Mouse (Mus musculus): ENCODE measurements around the gene Lrrc28. TPM values are rescaled to one million over a fixed set of nuclear protein-coding genes. Genes with fewer than 3 reads are reported as not detected.

Gene Lrrc28
- polyA plus RNA-seq, 1 experiment from 2014 or later: 26.3 TPM

- no peaks in the 10 kb centered on the region for H3K9me3 ChIP-seq (ENCODE audit: control insufficient read depth, low read length)
- H3K9ac ChIP-seq (ENCODE audit: low read depth, low read length): no peak overlapping the region
- H3K4me1 ChIP-seq (replicated peaks; ENCODE audit: control insufficient read depth, insufficient read depth, low read length): no peaks in the 10 kb centered on the region; the same call in 1 of the 2 replicates
- H3K4me3 ChIP-seq (ENCODE audit: low read depth, low read length): no peak overlapping the region
- no peaks in the 10 kb centered on the region for H3K27me3 ChIP-seq (ENCODE audit: control insufficient read depth, insufficient read depth, low read length)
- no peak overlapping the region for H3K4me2 ChIP-seq (replicated peaks; ENCODE audit: low read depth, low read length)
- no peaks in the 10 kb centered on the region for H3K36me3 ChIP-seq (ENCODE audit: control insufficient read depth, insufficient read depth, low read length)
- H3K27ac ChIP-seq (ENCODE audit: low read depth, low read length): no peak overlapping the region
- no peak for ATAC-seq (ENCODE audit: low FRiP score)
- 75% methylated on average over 9 of the region's 9 CpGs for WGBS
- DNase-seq (ENCODE audit: low spot score): no peak
Observed at GRCm38 (mm10) chr7:67493795-67494687, 151.0 kb downstream of the Lrrc28 start.

GRCm38 (mm10) chr7:67487889-67488411, 157.1 kb downstream of the Lrrc28 start:
- H3K36me3 ChIP-seq (ENCODE audit: control insufficient read depth, insufficient read depth, low read length): no peaks in the 10 kb centered on the region
- ATAC-seq (ENCODE audit: low FRiP score) (no peak), DNase-seq (ENCODE audit: low spot score) (no peak)
- no peak overlapping the region for H3K27ac ChIP-seq (ENCODE audit: low read depth, low read length)
- H3K9ac ChIP-seq (ENCODE audit: low read depth, low read length): no peak overlapping the region
- H3K4me3 ChIP-seq (ENCODE audit: low read depth, low read length): no peak overlapping the region
- H3K4me2 ChIP-seq (replicated peaks; ENCODE audit: low read depth, low read length): no peak overlapping the region
- H3K4me1 ChIP-seq (replicated peaks; ENCODE audit: control insufficient read depth, insufficient read depth, low read length): no peaks in the 10 kb centered on the region; the same call in 1 of the 2 replicates
- 83% methylated on average over 10 of the region's 10 CpGs for WGBS
- H3K27me3 ChIP-seq (ENCODE audit: control insufficient read depth, insufficient read depth, low read length): no peaks in the 10 kb centered on the region
- no peaks in the 10 kb centered on the region for H3K9me3 ChIP-seq (ENCODE audit: control insufficient read depth, low read length)

GRCm38 (mm10) chr7:67486925-67487760, 157.9 kb downstream of the Lrrc28 start:
- no peak overlapping the region for H3K27ac ChIP-seq (ENCODE audit: low read depth, low read length)
- 79% methylated on average over 15 of the region's 15 CpGs for WGBS

GRCm38 (mm10) chr7:67486417-67486816, 158.7 kb downstream of the Lrrc28 start:
- H3K27me3 ChIP-seq (ENCODE audit: control insufficient read depth, insufficient read depth, low read length): no peaks in the 10 kb centered on the region
- H3K36me3 ChIP-seq (ENCODE audit: control insufficient read depth, insufficient read depth, low read length): no peaks in the 10 kb centered on the region
- no peaks in the 10 kb centered on the region for H3K9me3 ChIP-seq (ENCODE audit: control insufficient read depth, low read length)
- DNase-seq (ENCODE audit: low spot score): no peak
- H3K4me2 ChIP-seq (replicated peaks; ENCODE audit: low read depth, low read length): no peak overlapping the region
- H3K27ac ChIP-seq (ENCODE audit: low read depth, low read length): no peak overlapping the region
- 86% methylated on average over 5 of the region's 5 CpGs for WGBS
- no peak overlapping the region for H3K9ac ChIP-seq (ENCODE audit: low read depth, low read length)
- ATAC-seq (ENCODE audit: low FRiP score): no peak
- no peak overlapping the region for H3K4me3 ChIP-seq (ENCODE audit: low read depth, low read length)
- no peaks in the 10 kb centered on the region; the same call in 1 of the 2 replicates for H3K4me1 ChIP-seq (replicated peaks; ENCODE audit: control insufficient read depth, insufficient read depth, low read length)

More at GRCm38 (mm10) chr7:67486925-67487760, 157.9 kb downstream of the Lrrc28 start:
- DNase-seq (ENCODE audit: low spot score) (no peak), ATAC-seq (ENCODE audit: low FRiP score) (no peak)
- Histone ChIP-seq H3K4me3 (ENCODE audit: low read depth, low read length) (no peak overlapping the region), H3K27me3 (ENCODE audit: control insufficient read depth, insufficient read depth, low read length) (no peaks in the 10 kb centered on the region), H3K9ac (ENCODE audit: low read depth, low read length) (no peak overlapping the region), H3K4me2 (replicated peaks; ENCODE audit: low read depth, low read length) (no peak overlapping the region), H3K36me3 (ENCODE audit: control insufficient read depth, insufficient read depth, low read length) (no peaks in the 10 kb centered on the region), H3K4me1 (replicated peaks; ENCODE audit: control insufficient read depth, insufficient read depth, low read length) (no peaks in the 10 kb centered on the region; the same call in 1 of the 2 replicates), H3K9me3 (ENCODE audit: control insufficient read depth, low read length) (no peaks in the 10 kb centered on the region)

- 84% methylated on average over 4 of the region's 4 CpGs for WGBS
- ATAC-seq (ENCODE audit: low FRiP score) (no peak), DNase-seq (ENCODE audit: low spot score) (no peak)
- H3K36me3 ChIP-seq (ENCODE audit: control insufficient read depth, insufficient read depth, low read length): no peaks in the 10 kb centered on the region
- H3K9me3 ChIP-seq (ENCODE audit: control insufficient read depth, low read length): no peaks in the 10 kb centered on the region
- H3K4me2 ChIP-seq (replicated peaks; ENCODE audit: low read depth, low read length): no peak overlapping the region
- H3K27ac ChIP-seq (ENCODE audit: low read depth, low read length): no peak overlapping the region
- H3K4me3 ChIP-seq (ENCODE audit: low read depth, low read length): no peak overlapping the region
- H3K27me3 ChIP-seq (ENCODE audit: control insufficient read depth, insufficient read depth, low read length): no peaks in the 10 kb centered on the region
- H3K9ac ChIP-seq (ENCODE audit: low read depth, low read length): no peak overlapping the region
- H3K4me1 ChIP-seq (replicated peaks; ENCODE audit: control insufficient read depth, insufficient read depth, low read length): peaks cover 3% of the 10 kb centered on the region; the same call in 1 of the 2 replicates
Observed at GRCm38 (mm10) chr7:67483698-67484097, 161.4 kb downstream of the Lrrc28 start.

DNA sequence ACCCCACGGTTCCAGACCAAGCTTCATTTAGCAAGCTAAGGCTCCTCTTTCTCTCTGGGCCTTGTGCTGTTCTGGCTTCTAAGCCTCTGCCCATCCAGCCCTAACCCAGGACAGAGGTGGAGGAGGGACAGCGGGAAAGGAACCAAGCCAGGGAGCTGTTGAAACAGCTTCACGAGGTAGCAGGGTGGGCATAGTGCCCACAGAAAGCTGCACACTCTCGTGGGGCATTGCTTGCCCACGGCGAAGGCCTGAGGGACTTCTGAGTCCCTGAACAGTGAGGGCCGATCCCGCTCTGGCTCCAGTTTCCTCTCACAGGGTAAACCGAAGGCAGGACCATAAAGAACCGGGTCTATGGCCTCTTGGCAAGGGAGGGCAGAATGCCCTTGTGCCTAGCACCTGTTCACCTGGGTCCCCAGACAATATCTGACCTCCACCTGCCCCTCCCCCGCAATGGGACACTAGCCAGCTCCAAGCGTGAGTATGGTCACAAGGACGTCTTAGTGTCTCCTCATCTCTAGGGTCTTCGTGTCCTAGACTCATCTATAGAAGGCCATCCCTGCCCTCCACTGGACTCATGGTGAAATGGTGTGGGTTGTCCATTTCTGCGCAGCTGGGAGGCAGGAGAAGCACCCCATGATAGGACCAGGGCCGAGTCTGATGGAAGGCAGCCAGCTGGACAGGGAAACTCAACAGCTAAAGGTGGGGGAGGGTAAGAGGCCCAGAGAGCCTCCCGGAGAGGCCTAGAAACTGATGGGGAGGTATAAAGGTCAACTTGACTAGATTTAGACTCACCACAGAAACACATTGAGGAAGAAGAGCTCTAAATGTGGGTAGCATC, 165.3 kb downstream of the Lrrc28 start:
- Histone ChIP-seq H3K4me1 (replicated peaks; ENCODE audit: control insufficient read depth, insufficient read depth, low read length) (peaks cover 3% of the 10 kb centered on the region), H3K4me3 (ENCODE audit: low read depth, low read length) (no peak overlapping the region), H3K9ac (ENCODE audit: low read depth, low read length) (no peak overlapping the region), H3K36me3 (ENCODE audit: control insufficient read depth, insufficient read depth, low read length) (no peaks in the 10 kb centered on the region), H3K27me3 (ENCODE audit: control insufficient read depth, insufficient read depth, low read length) (no peaks in the 10 kb centered on the region), H3K4me2 (replicated peaks; ENCODE audit: low read depth, low read length) (no peak overlapping the region), H3K27ac (ENCODE audit: low read depth, low read length) (no peak overlapping the region), H3K9me3 (ENCODE audit: control insufficient read depth, low read length) (no peaks in the 10 kb centered on the region)
- 84% methylated on average over 17 of the region's 17 CpGs for WGBS
- DNase-seq (ENCODE audit: low spot score) (no peak), ATAC-seq (ENCODE audit: low FRiP score) (no peak)

DNA sequence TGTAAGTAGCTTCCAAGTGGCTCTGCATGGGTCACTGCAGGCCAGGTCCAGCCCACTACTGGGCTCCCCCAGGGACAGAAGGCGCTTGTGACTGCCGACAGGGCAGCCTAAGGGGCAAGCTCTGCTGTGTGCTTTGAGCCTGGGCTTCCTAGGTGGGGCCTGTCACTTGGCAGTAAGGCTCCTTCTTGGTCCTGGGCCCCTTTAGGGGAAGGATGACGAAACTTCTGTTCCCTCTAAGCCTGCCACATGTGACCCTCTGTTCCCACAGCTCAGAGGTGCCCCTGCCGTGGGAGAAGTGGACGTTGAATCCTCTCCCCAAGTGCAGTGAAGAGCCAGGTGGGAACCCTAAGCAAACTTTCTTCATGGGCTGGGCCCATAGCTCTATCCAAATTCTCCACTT, 165.9 kb downstream of the Lrrc28 start:
- WGBS: 68% methylated on average over 5 of the region's 5 CpGs
- H3K9me3 ChIP-seq (ENCODE audit: control insufficient read depth, low read length): no peaks in the 10 kb centered on the region
- ATAC-seq (ENCODE audit: low FRiP score) (0 out of 2 replicates have a peak, but pooled peaks have one; percentile 31), DNase-seq (ENCODE audit: low spot score) (no peak)
- no peak overlapping the region for H3K27ac ChIP-seq (ENCODE audit: low read depth, low read length)
- H3K9ac ChIP-seq (ENCODE audit: low read depth, low read length): no peak overlapping the region
- H3K4me3 ChIP-seq (ENCODE audit: low read depth, low read length): no peak overlapping the region
- peaks cover 3% of the 10 kb centered on the region for H3K4me1 ChIP-seq (replicated peaks; ENCODE audit: control insufficient read depth, insufficient read depth, low read length)
- no peaks in the 10 kb centered on the region for H3K27me3 ChIP-seq (ENCODE audit: control insufficient read depth, insufficient read depth, low read length)
- H3K36me3 ChIP-seq (ENCODE audit: control insufficient read depth, insufficient read depth, low read length): no peaks in the 10 kb centered on the region
- H3K4me2 ChIP-seq (replicated peaks; ENCODE audit: low read depth, low read length): no peak overlapping the region

DNA sequence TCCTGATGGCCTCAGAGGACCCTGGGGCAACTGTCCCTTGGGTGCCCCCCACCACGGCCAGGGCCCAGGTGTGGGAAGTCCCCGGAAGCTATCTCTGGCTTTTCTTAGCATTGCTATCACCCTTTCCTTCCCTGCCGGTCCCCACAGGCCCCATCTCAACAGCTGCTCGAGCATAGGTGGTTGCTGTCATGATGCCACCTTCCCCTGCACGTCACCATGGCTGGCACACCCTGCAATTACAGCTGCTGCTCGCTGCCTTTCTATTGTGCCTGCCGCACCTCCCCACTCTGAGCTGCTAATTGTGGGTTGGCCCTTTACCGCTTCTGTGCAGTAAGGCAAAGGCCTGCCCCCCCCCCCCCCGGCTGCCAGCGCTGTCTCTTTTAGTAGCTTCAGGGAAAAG, 167.1 kb downstream of the Lrrc28 start:
- DNase-seq (ENCODE audit: low spot score) (no peak), ATAC-seq (ENCODE audit: low FRiP score) (peak; percentile 28; the same call in 1 of the 2 replicates)
- Histone ChIP-seq H3K9ac (ENCODE audit: low read depth, low read length) (no peak overlapping the region), H3K27ac (ENCODE audit: low read depth, low read length) (no peak overlapping the region), H3K27me3 (ENCODE audit: control insufficient read depth, insufficient read depth, low read length) (no peaks in the 10 kb centered on the region), H3K9me3 (ENCODE audit: control insufficient read depth, low read length) (no peaks in the 10 kb centered on the region), H3K4me2 (replicated peaks; ENCODE audit: low read depth, low read length) (no peak overlapping the region), H3K36me3 (ENCODE audit: control insufficient read depth, insufficient read depth, low read length) (no peaks in the 10 kb centered on the region), H3K4me3 (ENCODE audit: low read depth, low read length) (no peak overlapping the region), H3K4me1 (replicated peaks; ENCODE audit: control insufficient read depth, insufficient read depth, low read length) (peaks cover 3% of the 10 kb centered on the region)
- 44% methylated on average over 8 of the region's 10 CpGs for WGBS

Data from hindbrain, embryonic 11.5 days (tissue).